Mouse (Mus musculus): Measurements from ENCODE around the gene Camsap2. TPM values are rescaled to one million over a fixed set of nuclear protein-coding genes. Genes with fewer than 3 reads are reported as not detected.

Gene Camsap2
- polyA plus RNA-seq, 1 experiment from 2014 or later: 28.1 TPM

GRCm38 (mm10) chr1:136293961-136294360 is 51.9 kb downstream of the Camsap2 start:
- Histone ChIP-seq H3K27ac (no peak overlapping the region), H3K4me2 (replicated peaks) (no peak overlapping the region), H3K4me1 (replicated peaks) (no peaks in the 10 kb centered on the region), H3K36me3 (peaks cover 9% of the 10 kb centered on the region; the same call in 1 of the 2 replicates), H3K9ac (replicated peaks) (no peak overlapping the region), H3K9me3 (no peaks in the 10 kb centered on the region), H3K27me3 (no peaks in the 10 kb centered on the region), H3K4me3 (replicated peaks) (no peak overlapping the region)
- no peak for ATAC-seq

GRCm38 (mm10) chr1:136289803-136290202 is 56.1 kb downstream of the Camsap2 start:
- no peaks in the 10 kb centered on the region for H3K9me3 ChIP-seq
- no peak for ATAC-seq
- H3K27ac ChIP-seq: no peak overlapping the region
- no peaks in the 10 kb centered on the region for H3K27me3 ChIP-seq
- 80% methylated on average over 1 of the region's 1 CpGs for WGBS
- no peak overlapping the region for H3K4me3 ChIP-seq (replicated peaks)
- H3K4me2 ChIP-seq (replicated peaks): no peak overlapping the region
- peaks cover 12% of the 10 kb centered on the region for H3K36me3 ChIP-seq
- no peaks in the 10 kb centered on the region for H3K4me1 ChIP-seq (replicated peaks)
- no peak overlapping the region for H3K9ac ChIP-seq (replicated peaks)

- H3K27me3 ChIP-seq: no peaks in the 10 kb centered on the region
- H3K4me3 ChIP-seq (replicated peaks): no peak overlapping the region
- H3K36me3 ChIP-seq: peaks cover 89% of the 10 kb centered on the region
- ATAC-seq: no peak
- no peaks in the 10 kb centered on the region for H3K9me3 ChIP-seq
- H3K4me1 ChIP-seq (replicated peaks): no peaks in the 10 kb centered on the region
- no peak overlapping the region for H3K27ac ChIP-seq
- H3K9ac ChIP-seq (replicated peaks): no peak overlapping the region
- no peak overlapping the region for H3K4me2 ChIP-seq (replicated peaks)
- WGBS: 93% methylated on average over 8 of the region's 8 CpGs
These were observed 68.5 kb downstream of the Camsap2 start for GRCm38 (mm10) chr1:136277366-136277765.

GRCm38 (mm10) chr1:136268224-136268623 is 77.7 kb downstream of the Camsap2 start:
- Histone ChIP-seq H3K27me3 (peaks cover 31% of the 10 kb centered on the region), H3K27ac (no peak overlapping the region), H3K9ac (replicated peaks) (no peak overlapping the region), H3K4me1 (replicated peaks) (no peaks in the 10 kb centered on the region; the same call in 1 of the 2 replicates), H3K4me2 (replicated peaks) (no peak overlapping the region), H3K36me3 (peaks cover 47% of the 10 kb centered on the region), H3K4me3 (replicated peaks) (no peak overlapping the region), H3K9me3 (no peaks in the 10 kb centered on the region)
- WGBS: 42% methylated on average over 7 of the region's 7 CpGs
- ATAC-seq: no peak

GRCm38 (mm10) chr1:136266127-136266526 is 79.8 kb downstream of the Camsap2 start:
- WGBS: 72% methylated on average over 6 of the region's 6 CpGs
- no peaks in the 10 kb centered on the region; the same call in 1 of the 2 replicates for H3K4me1 ChIP-seq (replicated peaks)
- H3K9me3 ChIP-seq: no peaks in the 10 kb centered on the region
- no peak overlapping the region for H3K4me3 ChIP-seq (replicated peaks)
- peaks cover 52% of the 10 kb centered on the region for H3K27me3 ChIP-seq
- peaks cover 26% of the 10 kb centered on the region for H3K36me3 ChIP-seq
- ATAC-seq: no peak
- H3K9ac ChIP-seq (replicated peaks): no peak overlapping the region
- H3K27ac ChIP-seq: no peak overlapping the region
- H3K4me2 ChIP-seq (replicated peaks): no peak overlapping the region

- Histone ChIP-seq H3K9me3 (no peaks in the 10 kb centered on the region), H3K4me1 (replicated peaks) (peaks cover 18% of the 10 kb centered on the region), H3K9ac (replicated peaks) (no peak overlapping the region), H3K4me3 (replicated peaks) (no peak overlapping the region), H3K27ac (no peak overlapping the region), H3K27me3 (peaks cover 79% of the 10 kb centered on the region), H3K36me3 (peaks cover 9% of the 10 kb centered on the region), H3K4me2 (replicated peaks) (no peak overlapping the region)
- WGBS: 64% methylated on average over 5 of the region's 5 CpGs
- no peak for ATAC-seq
These were observed 82.5 kb downstream of the Camsap2 start for GRCm38 (mm10) chr1:136263355-136263754.

- peak within 1 kb of the TSS; percentile 84 for H3K4me2 ChIP-seq (replicated peaks)
- H3K27ac ChIP-seq: no peak within 1 kb of the TSS
- WGBS: 8% methylated on average over 28 of the region's 28 CpGs
- H3K9me3 ChIP-seq: no peaks in the 10 kb centered on the region
- H3K36me3 ChIP-seq: no peaks in the 10 kb centered on the region
- H3K27me3 ChIP-seq: peaks cover 87% of the 10 kb centered on the region
- peak within 1 kb of the TSS; percentile 54 for H3K4me3 ChIP-seq (replicated peaks)
- peaks cover 19% of the 10 kb centered on the region for H3K4me1 ChIP-seq (replicated peaks)
- ATAC-seq: peak; percentile 13; the same call in 1 of the 2 replicates
- H3K9ac ChIP-seq (replicated peaks): peak within 1 kb of the TSS; percentile 67
These were observed 85.2 kb downstream of the Camsap2 start, which contains the start of gene Gpr25 for GRCm38 (mm10) chr1:136260635-136261238. Gene Gpr25, minus strand, starts transcription at chr1:136260873.

- peak; percentile 86 for ATAC-seq
- Histone ChIP-seq H3K4me1 (replicated peaks) (peaks cover 23% of the 10 kb centered on the region), H3K27me3 (peaks cover 85% of the 10 kb centered on the region), H3K9ac (replicated peaks) (peak overlapping the region; percentile 67), H3K9me3 (no peaks in the 10 kb centered on the region), H3K4me2 (replicated peaks) (peak overlapping the region; percentile 84), H3K36me3 (no peaks in the 10 kb centered on the region), H3K4me3 (replicated peaks) (peak overlapping the region; percentile 54), H3K27ac (no peak overlapping the region)
- WGBS: under 1% methylated on average over 76 of the region's 95 CpGs
These were observed 85.8 kb downstream of the Camsap2 start for GRCm38 (mm10) chr1:136259893-136260634.

GRCm38 (mm10) chr1:136259543-136259892 is 86.4 kb downstream of the Camsap2 start:
- 3% methylated on average over 16 of the region's 16 CpGs for WGBS
- H3K4me1 ChIP-seq (replicated peaks): peaks cover 23% of the 10 kb centered on the region
- H3K9me3 ChIP-seq: no peaks in the 10 kb centered on the region
- peak overlapping the region; percentile 54 for H3K4me3 ChIP-seq (replicated peaks)
- ATAC-seq: no peak; the same call in none of the 2 replicates
- no peak overlapping the region for H3K27ac ChIP-seq
- peak overlapping the region; percentile 84 for H3K4me2 ChIP-seq (replicated peaks)
- H3K27me3 ChIP-seq: peaks cover 81% of the 10 kb centered on the region
- peak overlapping the region; percentile 67 for H3K9ac ChIP-seq (replicated peaks)
- H3K36me3 ChIP-seq: no peaks in the 10 kb centered on the region

GRCm38 (mm10) chr1:136258495-136258894 is 87.4 kb downstream of the Camsap2 start:
- no peak for ATAC-seq
- 73% methylated on average over 9 of the region's 9 CpGs for WGBS
- H3K4me3 ChIP-seq (replicated peaks): no peak overlapping the region
- no peak overlapping the region for H3K9ac ChIP-seq (replicated peaks)
- no peak overlapping the region for H3K4me2 ChIP-seq (replicated peaks)
- peaks cover 72% of the 10 kb centered on the region for H3K27me3 ChIP-seq
- H3K27ac ChIP-seq: no peak overlapping the region
- H3K9me3 ChIP-seq: no peaks in the 10 kb centered on the region
- no peaks in the 10 kb centered on the region for H3K36me3 ChIP-seq
- H3K4me1 ChIP-seq (replicated peaks): peaks cover 23% of the 10 kb centered on the region

GRCm38 (mm10) chr1:136255657-136256056 is 90.2 kb downstream of the Camsap2 start:
- Histone ChIP-seq H3K4me2 (replicated peaks) (no peak overlapping the region), H3K9me3 (no peaks in the 10 kb centered on the region), H3K36me3 (no peaks in the 10 kb centered on the region), H3K4me1 (replicated peaks) (peaks cover 18% of the 10 kb centered on the region), H3K27me3 (peaks cover 46% of the 10 kb centered on the region), H3K4me3 (replicated peaks) (no peak overlapping the region), H3K27ac (no peak overlapping the region), H3K9ac (replicated peaks) (no peak overlapping the region)
- ATAC-seq: no peak
- 47% methylated on average over 8 of the region's 8 CpGs for WGBS

GRCm38 (mm10) chr1:136255174-136255573 is 90.7 kb downstream of the Camsap2 start:
- WGBS: 40% methylated on average over 6 of the region's 6 CpGs

More at GRCm38 (mm10) chr1:136255174-136255573, 90.7 kb downstream of the Camsap2 start:
- no peak overlapping the region for H3K4me3 ChIP-seq (replicated peaks)
- H3K27ac ChIP-seq: no peak overlapping the region
- peaks cover 13% of the 10 kb centered on the region for H3K4me1 ChIP-seq (replicated peaks)
- no peak for ATAC-seq
- no peak overlapping the region for H3K4me2 ChIP-seq (replicated peaks)
- H3K27me3 ChIP-seq: peaks cover 41% of the 10 kb centered on the region
- no peak overlapping the region for H3K9ac ChIP-seq (replicated peaks)
- no peaks in the 10 kb centered on the region for H3K36me3 ChIP-seq
- no peaks in the 10 kb centered on the region for H3K9me3 ChIP-seq
